Mouse (Mus musculus) mesoderm, embryonic 11.5 days (tissue): ENCODE data around the gene 4931440F15Rik.
"Not testable (repeated sequence)": the region's sequence is repeated elsewhere in the genome, so short reads cannot be mapped to it uniquely, and the experiment has no call there.

Experiments
- DNase-seq: peaks from one replicate; pipeline ENCODE4 v3.0.0-alpha.2; 2012; ENCODE audit warnings: low read depth, low spot score

4931440F15Rik gene

DNA sequence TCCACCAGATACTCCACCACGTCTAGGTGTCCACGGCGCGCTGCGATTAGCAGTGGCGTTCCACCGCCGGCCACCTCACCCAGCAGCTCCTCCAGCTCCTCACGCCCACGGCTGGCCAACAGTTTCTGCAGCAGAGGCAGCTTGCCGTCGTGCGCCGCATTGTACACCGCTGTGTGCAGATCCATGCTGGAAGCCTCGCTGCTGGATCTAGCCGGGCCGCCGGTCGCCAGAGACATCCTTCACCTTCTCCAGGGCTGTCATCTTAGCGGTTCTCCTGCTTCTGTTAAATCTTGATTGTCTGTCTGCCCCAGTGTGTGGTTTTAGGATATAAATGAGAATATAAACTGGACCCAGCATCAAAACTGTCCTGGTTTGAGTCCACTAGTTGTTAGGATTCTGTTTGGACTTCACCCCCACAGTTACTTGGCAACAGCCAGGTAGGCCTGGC, at the start of gene 4931440F15Rik:
Gene 4931440F15Rik (minus strand): TSS at position 398 of the 448 bp plus-strand sequence.
- not testable (repeated sequence) for DNase-seq

DNA sequence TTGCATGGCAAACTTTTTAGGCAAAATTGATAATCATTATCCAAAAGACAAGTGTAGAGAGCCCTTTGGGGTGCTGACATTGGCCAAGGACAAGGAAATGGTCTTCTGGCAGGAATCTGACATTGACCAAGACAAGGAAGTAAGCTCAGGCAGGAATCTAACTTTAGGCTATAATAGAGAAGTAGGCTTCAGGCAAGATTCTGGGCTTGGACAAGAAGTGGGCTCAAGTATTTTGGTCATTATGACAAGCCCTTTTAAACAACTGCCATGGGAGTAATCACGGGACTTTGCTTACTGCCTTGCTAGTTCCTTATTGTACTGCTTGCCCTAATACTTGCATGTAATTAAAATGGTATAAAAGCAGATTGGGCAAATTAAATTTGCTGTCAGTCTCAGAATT, 49.3 kb upstream of the 4931440F15Rik start:
- not testable (repeated sequence) for DNase-seq

DNA sequence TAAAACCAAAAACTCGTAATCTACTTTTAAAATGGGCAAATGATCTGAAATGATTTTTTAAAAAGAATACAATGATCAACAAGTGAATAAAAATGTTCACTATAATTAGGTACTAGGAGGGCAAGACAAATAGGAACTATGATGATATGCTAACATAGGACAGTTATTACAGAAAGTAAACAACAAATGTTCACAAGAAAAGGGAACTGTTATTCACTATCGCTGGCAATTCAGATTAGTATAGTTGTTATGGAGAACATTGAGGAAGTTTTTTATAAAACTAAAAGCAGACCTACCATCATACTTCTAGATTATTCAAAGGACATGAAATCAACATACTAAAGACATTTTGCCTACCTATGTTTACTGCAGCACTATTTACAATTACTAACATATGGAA, 44.7 kb upstream of the 4931440F15Rik start:
- no peak for DNase-seq

DNA sequence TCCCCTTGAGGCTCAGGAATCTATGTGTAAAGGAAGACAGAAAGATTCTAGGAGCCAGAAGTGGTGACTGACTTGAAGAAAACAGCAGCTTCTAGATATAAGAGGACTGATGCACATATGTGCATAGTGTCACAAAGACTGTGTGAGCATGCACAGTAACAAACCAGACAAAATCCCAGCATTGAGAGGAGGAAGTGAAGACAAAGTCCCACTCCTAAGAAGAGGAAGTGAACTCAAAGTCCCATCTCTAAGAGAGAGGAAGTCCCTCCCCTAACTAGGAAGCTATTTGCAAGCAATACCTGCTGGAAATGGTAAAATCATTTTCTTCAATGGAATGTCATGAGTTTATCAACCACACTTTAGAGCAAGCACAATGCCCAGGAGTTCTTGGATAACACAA, 38.8 kb upstream of the 4931440F15Rik start:
- DNase-seq: no peak

DNA sequence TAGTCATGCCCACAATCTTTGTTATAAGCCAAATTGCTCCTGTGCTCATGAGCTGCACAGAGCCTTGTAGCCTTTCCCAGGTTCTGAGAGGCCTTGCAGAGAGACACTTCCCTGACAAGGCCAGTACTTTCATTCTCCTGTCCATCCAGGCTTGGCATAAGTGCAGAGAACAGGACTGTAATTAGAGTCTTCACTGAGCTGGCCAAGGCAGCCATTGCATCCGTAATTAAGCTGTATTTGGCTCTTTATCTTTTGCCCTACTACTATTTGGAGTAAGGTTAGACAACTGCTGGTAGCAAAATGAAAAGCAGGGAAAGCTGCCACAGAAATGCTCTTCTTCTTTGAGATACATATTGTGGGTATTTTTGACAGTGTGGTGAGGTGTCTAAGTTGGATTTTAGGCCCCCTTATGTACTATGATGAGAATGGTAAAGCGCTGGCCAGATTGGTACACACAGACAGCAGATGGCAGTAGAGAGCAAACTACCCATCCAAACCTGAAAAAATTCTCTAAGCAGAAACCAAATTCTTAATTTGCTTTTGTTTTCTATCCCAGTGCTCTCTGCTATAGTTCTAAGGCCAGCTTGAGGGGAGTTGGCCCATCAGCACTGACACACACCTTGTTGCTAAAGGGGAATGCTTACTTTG, 36.4 kb upstream of the 4931440F15Rik start:
- peak; percentile 53 for DNase-seq

DNA sequence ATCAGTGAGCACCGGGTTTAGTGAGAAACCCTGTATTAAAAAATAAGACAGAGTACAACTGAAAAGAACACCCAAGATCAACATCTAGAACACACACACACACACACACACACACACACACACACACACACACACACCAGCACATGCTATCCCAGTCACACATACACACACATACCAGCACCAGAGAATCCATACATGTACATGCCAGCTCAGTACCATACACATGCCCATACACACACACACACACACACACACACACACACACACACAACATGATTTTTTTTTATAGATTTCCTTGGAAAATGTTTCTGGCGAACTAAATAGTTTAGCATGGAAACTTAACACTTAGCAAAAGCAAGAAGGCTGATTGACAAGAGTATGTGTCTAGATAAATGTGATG, 35.6 kb upstream of the 4931440F15Rik start:
- DNase-seq: no peak

DNA sequence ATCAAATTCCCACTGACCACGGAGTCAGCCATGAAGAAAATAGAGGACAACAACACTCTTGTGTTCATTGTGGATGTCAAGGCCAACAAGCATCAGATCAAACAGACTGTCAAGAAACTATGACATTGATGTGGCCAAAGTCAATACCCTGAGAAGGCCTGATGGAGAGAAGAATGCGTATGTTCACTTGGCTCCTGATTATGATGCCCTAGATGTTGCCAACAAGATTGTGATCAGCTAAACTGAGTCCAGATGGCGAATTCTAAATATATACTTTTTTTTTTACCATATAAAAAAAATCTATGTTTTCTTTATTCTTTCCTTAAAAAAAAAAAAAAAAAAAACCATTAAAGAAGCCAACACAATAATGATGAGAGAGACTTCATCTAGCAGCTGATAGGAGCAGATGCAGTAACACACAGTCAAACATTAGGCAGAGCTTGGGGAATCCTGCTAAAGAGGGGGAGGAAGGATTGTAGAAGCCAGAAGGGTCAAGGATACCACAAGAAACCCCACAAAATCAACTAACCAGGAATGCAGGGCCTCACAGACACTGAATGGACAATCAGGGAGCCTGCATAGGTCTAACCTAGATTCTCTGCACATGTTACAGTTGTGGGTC, 15.2 kb upstream of the 4931440F15Rik start:
- DNase-seq: no peak

DNA sequence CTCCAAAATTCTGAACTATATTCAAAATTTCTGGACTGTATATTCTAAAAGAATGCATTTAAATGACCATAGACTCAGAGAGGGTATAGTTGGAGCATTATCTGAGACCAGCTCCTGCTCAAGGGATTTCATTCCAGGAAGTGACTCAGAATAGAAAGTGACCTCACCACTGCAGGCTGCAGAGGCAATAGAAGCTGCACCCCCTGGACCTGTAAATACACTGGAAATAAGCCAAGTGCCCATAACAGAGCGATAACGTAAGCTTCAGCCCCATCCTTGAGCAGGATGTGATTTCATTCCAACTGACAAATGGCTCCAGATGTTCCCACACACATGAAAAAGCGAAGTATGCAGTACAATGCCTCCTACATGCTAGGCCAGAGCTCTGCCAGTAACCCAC, 14.3 kb upstream of the 4931440F15Rik start:
- peak; percentile 39 for DNase-seq

DNA sequence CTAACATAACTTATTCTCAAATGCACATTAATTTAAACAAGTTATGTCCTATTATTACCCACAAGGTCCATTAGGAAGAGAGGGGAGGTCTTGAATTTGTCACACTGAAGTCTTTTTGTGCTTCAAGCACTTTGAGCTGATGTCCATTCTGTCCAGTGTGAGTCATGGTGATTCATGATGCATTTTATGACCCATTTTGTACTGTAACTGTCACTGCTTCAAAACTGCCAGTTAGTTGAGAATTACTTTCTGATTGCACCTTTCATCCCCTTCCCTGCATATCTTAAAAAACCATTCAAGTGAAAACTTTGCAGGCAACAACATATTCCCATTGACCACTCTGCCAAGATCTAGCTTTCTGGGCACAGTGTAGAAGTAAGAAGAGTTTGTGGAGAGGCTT, 11.6 kb upstream of the 4931440F15Rik start:
- DNase-seq: no peak

DNA sequence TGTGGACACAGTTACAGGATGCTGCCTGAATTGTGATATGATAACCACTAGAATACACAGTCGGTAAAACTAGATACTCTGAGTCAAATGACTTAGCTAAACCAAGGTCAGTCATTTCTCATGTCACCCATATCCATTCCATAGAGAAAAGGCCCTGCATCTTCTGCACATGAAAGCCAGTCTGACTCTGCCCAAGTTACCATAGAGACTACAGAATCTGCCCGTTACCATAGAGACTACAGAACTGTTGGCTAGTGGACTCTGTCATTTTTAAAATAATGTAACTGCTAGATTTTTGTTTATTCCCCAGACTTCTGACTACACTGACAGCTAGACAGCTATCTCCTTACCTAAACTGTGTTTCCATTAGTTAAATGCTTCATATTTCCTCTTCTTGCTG, 2.3 kb upstream of the 4931440F15Rik start:
- no peak for DNase-seq

DNA sequence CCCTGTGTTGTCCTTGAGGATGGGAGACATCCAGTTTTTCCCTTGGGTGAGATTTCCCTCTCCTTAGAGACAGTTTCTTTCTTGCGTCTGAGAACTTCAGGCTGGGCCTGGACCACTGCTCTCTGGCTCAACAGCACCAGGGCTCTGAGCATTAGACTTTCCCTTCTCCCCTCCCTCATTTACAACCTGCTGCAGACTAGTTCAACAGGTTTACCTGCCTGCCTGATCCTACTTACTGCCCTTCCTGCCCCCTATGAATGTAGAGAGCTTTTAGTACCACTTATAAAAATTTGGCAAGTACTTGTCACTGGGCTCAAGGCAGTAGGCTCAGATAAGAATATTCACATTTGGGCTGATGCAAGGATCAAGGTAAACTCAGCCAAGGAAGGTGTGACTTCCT, 533 bp upstream of the 4931440F15Rik start:
- no peak for DNase-seq

DNA sequence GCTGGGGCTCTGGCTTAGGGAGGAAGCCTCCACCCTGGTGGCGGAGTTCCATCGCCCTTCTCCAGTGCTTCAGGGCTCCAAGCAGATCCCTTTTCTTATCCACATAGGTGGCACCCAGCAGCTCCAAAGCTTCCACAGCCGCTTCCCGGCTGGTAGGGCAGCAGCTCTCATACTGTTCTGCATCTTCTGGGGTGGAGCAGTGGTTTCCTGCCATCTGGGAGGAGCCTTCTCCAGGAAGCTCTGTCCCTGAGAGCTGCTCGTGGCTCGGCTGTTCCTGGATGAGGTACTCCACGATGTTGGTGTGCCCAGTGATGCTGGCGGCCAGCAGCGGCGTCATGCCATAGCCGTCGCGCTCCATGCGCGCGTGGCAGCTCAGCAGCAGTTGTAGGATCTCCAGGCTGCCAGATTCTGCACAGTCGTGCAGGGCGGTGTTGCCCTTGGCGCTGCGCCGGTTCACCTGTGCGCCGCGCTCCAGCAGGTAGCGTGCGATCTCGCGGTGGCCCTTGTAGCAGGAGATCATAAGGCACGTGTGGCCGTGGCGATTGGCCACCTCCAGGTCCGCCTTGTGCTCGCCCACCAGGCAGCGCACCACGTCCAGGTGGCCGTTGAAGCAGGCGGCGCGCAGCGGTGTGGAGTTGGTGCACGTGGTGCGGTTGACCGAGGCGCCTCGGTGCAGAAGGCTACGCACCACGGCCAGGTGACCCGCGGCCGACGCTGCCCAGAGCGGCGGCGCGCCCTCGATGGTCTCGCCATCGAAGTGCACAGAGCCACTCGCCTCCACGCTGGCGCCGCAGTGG, 796 bp downstream of the 4931440F15Rik start:
- not testable (repeated sequence) for DNase-seq

DNA sequence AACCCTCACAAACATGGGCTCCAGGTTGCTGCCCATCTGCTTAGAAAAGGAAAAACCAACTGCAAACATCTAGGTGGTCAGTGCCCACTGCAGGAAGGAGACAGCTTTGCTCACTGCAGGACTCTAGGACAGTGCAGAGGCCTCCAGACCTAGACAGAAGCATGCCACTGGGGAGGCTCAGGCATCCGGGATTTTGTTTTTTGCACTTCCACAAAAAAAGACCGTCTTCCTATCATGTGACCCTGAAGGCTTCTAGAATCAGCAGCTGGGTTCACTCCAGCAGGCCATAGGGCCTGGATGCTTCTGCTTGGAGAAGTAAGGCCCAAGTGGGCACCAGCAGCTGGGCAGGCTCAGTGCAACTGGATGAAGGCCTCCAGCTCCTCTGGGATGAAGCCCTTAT, 2.3 kb downstream of the 4931440F15Rik start:
- no peak for DNase-seq

DNA sequence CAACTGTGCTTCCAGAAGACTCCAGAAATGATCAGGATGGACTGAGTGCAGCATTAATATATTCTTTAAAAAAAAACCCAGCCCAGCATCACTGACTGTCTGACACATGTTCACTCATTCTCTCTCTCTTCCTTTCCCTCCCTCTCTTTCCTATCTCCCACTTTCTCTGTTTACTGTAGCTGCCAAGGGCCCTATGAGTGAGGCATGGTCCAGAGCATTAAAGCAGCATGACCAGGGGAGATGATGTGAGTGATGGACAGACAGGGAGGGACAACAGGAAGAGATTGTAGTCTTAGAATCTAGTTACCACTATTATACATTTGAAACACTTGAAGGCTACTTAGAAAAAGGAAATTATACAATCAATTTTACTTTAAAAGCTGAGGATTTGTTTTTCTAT, 9.8 kb downstream of the 4931440F15Rik start:
- DNase-seq: no peak

DNA sequence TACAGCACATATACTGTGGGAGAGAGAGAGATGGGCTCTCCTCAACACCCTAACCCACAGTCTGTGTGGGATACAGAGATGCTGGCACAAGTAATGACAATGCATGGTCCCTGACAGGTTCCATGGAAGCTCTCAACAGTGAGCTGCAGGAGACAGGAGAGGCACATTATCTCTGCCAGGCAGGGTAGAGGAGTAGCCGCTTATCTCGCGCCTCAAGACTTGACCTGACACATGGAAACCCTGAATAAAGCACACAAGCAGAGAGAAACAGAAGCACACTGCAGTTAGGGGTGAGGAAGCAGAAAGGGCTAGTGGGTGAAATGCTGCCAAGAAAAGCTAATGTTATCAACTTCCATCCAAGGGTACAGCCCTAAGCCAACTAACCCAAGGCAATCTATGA, 10.2 kb downstream of the 4931440F15Rik start:
- DNase-seq: no peak

DNA sequence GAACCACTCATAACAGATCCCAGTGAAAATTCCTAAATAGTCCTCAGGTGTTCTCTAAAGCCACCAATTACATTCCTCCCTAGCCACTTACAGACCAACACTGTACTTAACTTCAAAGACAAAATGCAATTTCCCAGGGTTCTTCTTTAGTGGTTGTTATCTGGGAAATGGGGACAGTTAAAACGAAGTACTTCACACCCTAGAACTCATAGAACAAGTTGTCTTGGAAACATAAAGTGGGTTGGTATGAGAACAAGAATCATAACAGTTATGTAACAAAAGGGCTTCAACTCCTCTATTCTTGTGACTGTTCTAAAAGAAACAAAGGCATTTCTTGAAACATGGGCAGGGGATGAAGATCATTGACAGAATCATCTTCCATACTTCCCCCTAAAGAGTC, 12.2 kb downstream of the 4931440F15Rik start:
- no peak for DNase-seq

DNA sequence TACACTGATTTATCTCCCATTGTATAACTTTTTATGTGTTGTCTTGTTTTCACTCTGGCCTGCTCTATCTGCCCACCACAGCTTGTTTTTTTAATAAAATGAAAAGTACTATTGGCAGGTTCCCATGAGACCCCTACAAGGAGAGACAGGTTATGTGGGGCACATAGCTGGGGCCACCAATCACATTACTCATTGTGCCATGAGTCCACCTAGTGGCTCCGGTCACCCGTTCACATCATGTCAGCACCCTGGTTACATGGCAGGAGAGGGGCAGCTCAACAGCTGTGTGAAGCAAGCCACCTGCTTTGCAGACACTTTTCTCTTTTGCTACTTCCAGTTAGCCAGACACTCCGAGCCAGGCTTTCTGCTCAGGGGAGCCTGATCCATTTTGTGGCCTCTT, 13.0 kb downstream of the 4931440F15Rik start:
- DNase-seq: no peak

DNA sequence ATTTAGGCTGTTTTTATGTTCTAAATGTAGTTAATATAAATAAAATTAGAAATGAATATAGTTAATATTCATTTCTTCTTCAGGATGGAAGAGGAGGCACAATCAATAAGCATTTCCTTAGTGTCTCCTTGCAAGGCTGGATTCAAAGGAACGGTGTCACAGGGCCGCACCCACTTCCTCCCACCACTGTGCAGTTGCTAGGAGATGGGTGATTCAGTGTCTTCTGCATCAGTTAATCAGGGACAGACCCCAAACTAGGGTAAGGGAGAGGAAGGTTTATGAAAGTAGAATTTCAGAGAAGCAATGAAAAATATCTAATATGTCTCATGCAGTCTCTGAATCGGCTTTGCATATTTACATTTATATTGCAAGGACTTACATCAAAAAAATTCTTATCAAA, 15.1 kb downstream of the 4931440F15Rik start:
- no peak for DNase-seq

DNA sequence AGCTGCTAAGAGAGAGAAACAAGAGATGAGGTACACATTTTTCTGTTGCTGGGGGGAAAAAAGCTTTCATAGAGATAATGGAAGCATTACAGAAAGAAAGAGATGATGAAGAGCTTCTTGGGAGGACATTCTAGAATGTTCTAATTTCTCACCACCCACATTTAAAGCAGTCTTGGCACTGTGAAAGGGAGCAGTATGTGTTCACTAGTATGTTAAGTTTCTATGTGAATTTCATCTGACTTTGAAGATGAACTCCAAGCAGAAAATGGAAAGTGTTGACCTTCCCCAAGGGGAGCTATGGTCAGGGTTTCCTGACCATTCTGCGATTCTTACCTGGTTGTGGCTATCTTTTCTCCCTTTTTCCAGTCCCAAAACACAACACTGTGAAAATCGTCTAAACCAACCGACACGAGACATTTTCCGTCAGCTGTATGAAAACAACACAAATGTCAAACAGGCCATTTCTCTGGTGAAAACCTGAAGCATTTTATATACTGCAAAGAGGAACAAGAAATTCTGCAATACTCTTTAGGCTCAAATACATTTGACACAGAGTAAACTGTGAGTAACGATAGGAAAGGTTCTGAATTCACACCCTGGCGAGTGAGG, 16.4 kb downstream of the 4931440F15Rik start:
- DNase-seq: no peak

DNA sequence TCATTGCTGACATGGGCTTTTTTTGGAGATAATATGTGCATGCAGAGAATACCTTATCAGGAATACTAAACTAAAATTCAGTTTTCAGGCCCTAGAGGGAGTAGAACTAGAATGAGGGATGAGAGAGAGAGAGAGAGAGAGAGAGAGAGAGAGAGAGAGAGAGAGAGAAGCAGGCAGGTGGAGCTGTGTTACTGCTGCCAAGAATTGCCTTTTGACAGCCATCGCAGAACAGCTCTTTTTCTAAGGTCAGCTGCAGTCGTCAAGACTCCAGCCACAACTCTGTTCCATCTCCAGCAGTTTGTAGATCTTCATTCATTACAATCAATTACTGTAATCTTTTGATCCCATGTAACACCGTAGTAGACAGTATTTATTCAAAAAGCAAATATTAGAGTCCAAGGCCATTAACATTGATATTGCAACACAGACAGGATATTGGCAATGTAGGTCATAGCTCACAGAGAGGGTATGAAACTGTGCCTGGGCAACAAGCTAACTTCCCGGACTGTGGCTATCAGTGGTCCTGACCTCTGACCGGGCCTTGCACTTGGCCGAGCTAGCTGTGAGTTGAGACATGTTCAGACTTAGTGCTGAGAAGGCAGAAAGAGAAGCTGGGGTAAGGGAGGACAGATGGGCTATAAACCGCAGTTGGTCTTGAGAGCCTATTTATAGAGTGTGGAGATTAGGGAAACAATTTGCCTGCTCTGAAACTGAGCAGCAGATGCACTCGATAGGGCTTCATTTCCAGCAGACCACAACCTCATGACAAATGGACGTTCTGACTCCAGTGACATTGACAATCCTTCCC, 17.1 kb downstream of the 4931440F15Rik start:
- peak; percentile 28 for DNase-seq

DNA sequence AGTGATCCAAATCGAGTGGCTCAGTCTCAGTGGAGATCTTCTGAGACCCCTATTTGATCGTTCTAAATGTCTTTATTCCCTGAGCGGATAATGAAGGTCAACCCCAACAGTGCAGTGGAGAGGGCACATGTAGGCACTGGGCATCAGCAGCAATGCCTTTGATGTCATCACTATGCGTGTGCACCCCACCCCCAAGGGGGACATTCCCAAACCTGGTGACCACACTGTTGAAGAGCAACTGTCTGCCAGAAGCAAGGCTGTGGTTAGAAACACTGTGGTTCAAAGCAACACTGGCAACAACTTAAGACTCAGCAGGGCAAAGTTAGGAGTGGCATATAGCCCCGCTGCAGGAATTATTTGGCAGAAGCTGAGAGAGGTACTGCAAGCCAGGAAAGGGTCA, 18.1 kb downstream of the 4931440F15Rik start:
- DNase-seq: no peak
